Mouse (Mus musculus) effector memory CD4-positive, alpha-beta T cell, adult 5 months (primary cell): Measurements from ENCODE around the gene Leng9. TPM values are rescaled to one million over a fixed set of nuclear protein-coding genes. Genes with fewer than 3 reads are reported as not detected.

Experiments
- polyA plus RNA-seq: library from polyadenylated mRNA; unstranded; fragments of 100-300 nt; shearing (Covaris generic); gene quantifications from one replicate; pipeline ENCODE4 v1.2.1, GENCODE M21; 2017

Gene Leng9
- 21.4 TPM for polyA plus RNA-seq

DNA sequence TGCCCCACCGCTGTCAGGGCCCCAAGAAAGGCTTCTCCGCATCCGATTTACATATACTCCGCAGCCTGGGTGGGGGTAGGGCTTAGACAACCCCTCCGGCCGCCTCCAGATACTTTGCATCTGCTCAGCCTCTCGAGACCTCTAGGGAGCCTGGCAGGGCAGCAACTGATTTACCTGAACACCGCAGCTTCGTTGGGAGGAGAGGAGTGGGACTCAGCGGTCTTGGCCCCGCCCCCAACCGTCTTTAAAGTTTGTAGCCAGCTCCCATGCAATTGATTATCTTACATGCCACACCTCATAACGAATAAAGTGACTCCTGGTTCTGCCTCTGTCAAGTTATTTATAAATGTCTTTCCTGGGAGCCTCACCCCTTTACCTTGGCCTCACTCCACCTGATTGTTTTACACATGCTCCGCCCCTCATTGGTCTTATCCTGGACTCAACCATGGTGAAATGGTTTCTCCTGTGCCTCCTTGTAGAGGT, at the start of gene Leng9:
Leng9 (minus strand) TSS at position 316 of the 483 bp plus-strand sequence.

DNA sequence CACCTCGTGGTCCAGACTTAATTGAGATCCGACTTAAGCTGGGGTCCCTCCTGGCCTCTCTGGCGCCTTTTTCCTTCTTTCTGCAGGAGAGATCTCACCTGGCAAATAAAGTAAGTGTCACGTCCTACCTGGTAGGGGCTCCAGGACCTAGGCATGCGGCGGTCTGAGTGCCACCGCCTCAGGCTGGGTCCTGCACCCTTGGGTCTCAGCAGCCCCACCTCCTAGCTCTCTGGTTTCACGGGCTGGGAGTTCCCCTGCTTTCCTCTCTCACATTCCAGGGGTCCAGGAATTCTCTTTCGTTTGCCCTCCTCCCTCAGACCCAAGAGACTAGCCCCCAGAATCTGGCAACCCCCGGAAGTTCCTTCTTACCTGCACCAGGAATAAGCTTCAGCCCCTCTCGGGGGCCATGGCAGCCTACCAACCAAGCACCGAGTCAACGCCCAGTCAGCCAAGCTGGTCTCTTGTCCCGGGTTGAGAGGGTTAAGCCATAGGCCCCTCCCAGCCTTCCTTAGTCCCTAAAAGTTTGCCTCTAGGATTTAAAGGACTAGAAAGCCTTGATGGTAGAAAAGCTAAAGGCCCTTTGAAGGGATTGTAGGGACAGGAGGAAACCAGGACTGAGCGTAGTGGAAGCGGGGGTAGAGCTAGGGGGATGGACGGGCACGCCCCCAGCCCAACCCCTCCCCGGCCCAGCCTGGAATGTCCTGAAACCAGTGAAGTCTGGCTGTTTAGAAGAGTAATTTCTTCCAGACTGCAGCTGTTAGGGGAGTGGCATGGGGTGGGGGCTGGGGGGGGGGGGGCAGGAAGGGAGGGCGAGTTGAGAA, 14.1 kb upstream of the Leng9 start, which contains the start of gene Cdc42ep5:
Cdc42ep5 (minus strand) TSS at position 771 of the 821 bp plus-strand sequence.

GRCm38 (mm10) chr7:4136771-4137531, 13.2 kb downstream of the Leng9 start, which contains the start of gene Leng8:
Gene Leng8, plus strand, starts transcription at chr7:4137039.

GRCm38 (mm10) chr7:4119344-4119902, 30.8 kb downstream of the Leng9 start, which contains the start of gene Ttyh1:
Gene Ttyh1, plus strand, starts transcription at chr7:4119408.

Other genes starting within 250 kb of the Leng9 start
- gene Lilra6, start 234.9 kb downstream of the Leng9 start, polyA plus RNA-seq, result not detected
- 14.2 TPM for gene Lair1, start 87.2 kb downstream of the Leng9 start, polyA plus RNA-seq
- gene Ttyh1, start 31.0 kb downstream of the Leng9 start, polyA plus RNA-seq, result 1.0 TPM
- gene Leng8, start 13.3 kb downstream of the Leng9 start, polyA plus RNA-seq, result 186 TPM
- gene Cdc42ep5, start 14.5 kb upstream of the Leng9 start, polyA plus RNA-seq, result not detected
- gene Lilra5, start 87.4 kb upstream of the Leng9 start, polyA plus RNA-seq, result not detected
- not detected for gene Ncr1, start 187.3 kb upstream of the Leng9 start, polyA plus RNA-seq
- gene Gp6, start 247.4 kb upstream of the Leng9 start, polyA plus RNA-seq, result not detected